Mouse (Mus musculus) fat pad, adult 2 months (tissue): ENCODE data around the gene Mtus2.

ENCODE experiments used
- DNase-seq: peaks from one replicate; pipeline ENCODE4 v3.0.0-alpha.2; 2011; ENCODE audit warnings: low read depth, low spot score; ENCODE audit errors: extremely low read depth

Gene Mtus2

GRCm38 (mm10) chr5:148332622-148332974, 375.5 kb downstream of the Mtus2 start:
- DNase-seq = no peak

DNA sequence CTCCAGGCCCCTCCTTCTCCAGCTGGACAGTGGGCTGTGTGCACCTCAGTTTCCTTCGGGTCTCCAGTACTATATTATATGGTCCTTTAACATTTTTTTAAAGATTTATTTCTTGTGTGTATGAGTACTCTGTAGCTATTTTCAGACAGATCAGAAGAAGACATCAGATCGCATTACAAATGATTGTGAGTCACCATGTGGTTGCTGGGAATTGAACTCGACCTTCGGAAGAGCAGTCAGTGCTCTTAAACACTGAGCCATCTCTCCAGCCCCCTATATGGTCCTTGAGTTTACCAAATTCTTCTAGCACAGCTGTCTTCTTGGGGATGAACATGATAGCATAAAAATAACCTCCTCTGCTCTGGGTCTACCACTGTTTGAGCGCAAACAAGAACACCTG, 382.0 kb downstream of the Mtus2 start:
- DNase-seq = no peak

DNA sequence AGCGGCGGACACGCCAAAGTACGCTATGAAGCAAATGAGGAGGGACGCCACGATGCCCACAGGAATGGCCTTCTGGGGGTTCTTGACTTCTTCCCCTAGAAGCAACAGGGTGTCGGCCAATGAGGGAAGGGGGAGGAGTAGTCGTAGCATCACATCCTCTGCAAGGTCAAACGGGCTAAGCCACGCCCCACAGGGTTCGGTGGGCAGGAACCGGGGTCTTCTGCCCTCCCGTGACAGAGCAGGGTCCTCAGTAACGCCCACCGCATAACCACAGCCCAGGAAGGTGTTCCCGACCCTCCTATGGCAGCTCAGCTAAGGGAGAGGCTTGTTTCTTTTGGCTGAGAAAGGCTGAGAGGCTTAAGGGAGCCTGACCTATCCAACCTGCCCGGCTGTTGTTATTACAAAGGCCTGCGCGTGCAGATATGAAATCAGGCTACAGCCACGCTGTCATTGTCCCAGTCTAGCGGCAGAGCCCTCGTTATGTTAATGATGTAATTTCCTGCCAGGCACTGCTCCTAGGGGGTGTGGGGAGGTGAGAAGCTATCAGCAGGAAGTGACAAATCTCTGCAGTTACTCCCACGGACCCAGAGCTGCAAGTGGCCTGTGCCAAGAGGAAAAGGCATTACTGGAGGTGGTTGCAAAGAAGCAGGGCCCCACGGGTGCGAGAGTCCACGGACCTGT, 385.1 kb downstream of the Mtus2 start:
- DNase-seq = no peak

GRCm38 (mm10) chr5:148344374-148344773, 387.3 kb downstream of the Mtus2 start:
- no peak for DNase-seq

DNA sequence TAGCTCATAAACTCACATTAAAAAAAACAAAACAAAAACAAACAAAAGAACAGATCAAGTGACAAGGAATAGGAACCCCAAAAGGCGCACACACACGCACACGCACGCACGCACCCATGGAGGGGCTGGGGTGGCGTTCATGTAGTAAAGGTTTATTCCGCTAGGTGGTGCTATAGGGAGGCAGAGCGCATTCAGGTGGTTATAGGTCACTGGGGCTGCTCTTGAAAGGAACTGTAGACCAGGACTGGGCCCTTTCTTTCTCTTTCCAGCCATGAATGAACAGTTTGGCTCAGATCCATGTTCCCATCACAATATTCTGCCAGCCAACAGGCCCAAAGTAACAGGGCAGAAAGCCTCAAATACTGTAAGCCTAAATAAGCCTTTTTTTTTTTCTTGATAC, 389.4 kb downstream of the Mtus2 start:
- DNase-seq = no peak

GRCm38 (mm10) chr5:148348153-148348552, 391.0 kb downstream of the Mtus2 start:
- DNase-seq = no peak

DNA sequence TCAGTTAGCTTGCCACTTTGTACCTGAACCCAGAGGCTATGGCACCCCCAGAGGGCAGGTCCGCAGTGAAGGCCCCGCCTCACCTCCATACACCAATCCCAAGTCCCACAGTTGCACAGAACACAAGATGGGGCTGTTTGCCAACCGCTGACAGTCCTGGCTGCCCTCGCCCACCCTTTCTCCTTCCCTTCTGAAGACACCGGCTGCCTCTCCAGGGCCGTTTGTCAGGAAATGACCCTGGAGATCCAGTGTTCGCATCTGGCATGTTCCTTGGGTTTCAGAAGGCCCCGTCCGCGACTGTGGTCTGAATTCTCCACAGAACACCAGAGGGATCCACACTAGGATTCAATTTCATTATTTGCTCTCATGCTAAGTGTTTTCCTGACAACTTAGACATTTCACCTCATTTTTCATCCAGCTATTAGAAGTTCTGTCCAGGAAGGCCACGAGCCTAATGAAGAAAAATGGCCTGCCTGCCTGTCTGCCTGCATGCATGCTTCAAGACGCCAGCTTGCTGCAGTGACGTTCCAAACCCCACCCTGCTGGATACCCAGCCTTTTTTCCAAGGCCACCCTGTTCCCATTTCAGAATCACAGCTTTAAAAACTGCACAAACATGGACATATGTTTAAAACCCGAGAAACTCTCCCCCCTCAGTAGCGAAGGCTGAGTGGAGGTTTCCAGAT, 392.3 kb downstream of the Mtus2 start:
- DNase-seq = no peak

DNA sequence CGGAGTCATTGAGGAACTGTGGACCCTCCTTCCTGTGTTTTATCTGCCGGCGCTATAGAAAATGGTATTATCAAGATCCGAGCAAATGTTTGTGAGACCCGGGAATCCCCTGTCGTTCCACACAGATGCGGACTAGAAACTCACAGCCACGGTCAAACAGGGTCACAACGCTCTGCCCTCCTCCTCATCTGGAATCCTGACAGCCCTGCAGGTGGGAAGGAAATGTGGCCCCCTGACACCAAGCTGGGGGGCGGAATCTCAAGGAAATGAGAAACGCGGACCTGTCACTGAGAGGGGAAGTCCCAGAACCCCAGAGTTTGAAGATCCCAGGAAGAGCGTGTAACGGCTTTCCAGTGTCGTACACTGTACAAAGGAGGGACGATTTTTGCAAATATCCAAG, 396.3 kb downstream of the Mtus2 start:
- no peak for DNase-seq

DNA sequence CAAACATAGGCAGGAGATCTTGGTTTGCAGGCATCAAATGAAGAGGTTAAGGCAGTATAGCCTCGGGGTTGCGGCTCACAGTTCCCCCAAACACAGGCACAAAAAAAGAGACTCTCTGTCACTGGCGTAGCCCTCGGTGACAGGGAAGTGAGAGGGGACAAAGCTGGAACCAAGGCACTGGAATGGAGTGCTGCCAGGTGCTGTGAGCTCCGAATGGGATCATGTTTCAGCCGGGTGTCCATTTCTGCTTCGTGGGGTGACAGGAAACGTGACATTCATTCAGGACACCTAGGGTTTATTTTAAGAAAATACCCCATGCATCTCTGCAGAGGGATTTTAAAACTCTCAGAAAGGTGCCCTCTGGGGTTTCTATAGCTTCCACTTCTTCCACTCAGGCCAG, 397.4 kb downstream of the Mtus2 start:
- no peak for DNase-seq

DNA sequence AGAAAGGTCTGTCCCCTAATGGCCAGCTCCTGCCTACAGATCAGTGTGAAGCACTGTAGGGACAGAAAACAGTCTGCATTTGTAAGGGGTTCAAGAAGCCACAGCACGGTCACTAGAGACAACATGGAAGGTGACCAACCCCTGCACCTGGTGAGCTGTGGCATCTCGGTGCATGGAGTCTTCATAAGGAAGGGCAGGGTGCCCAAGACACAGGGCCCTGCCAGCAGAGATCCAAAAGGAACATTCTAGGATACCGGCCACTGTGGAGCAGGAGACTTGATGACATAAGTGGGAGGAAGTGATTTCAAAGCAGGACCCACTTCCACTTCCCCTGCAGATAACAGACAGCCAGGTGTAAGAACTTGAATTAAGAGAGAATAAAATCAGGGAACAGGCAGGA, 398.7 kb downstream of the Mtus2 start:
- DNase-seq = no peak

GRCm38 (mm10) chr5:148357168-148357567, 400.0 kb downstream of the Mtus2 start:
- no peak for DNase-seq

DNA sequence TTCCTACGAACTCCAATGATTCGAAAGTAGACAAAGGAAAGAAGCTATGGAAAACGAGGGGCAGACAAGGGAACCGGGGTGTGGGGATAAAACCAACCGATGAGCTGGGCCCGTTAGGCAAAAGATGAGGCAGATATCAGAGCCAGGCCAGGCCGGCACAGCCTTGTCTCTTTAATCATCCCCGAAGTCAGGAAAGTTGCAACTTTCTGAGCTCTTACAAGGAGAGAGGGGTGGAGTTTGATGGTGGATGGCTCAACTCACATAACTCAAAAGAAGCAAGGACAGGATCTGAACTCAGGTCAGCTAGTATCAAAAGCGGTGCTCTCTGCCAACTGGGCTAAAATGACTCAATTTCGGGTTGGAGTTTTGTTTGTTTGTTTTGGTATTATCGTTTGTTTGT, 402.0 kb downstream of the Mtus2 start:
- no peak for DNase-seq

GRCm38 (mm10) chr5:148360922-148361758, 404.0 kb downstream of the Mtus2 start:
- no peak for DNase-seq

- DNase-seq = no peak
Measured at GRCm38 (mm10) chr5:148361759-148362010, 404.6 kb downstream of the Mtus2 start.

DNA sequence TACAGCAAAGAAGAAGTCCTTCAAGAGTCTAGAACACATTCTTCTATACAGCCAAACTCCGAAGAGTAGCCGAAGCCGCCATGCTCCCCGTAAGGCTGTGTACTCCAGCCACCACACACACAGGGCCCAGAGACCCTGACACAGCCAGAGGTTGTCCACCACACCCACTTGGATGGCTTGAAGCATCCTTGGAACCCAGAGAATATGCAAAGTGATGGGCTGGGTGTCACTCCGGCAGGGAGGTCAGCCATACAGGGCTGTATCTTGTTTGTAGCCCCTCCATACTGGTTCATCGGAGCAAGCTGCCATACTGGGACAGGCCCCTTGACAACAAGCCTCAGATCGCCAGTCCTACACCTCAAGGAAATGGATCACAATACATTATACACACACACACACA, 405.2 kb downstream of the Mtus2 start:
- no peak for DNase-seq

GRCm38 (mm10) chr5:148363441-148364113, 406.5 kb downstream of the Mtus2 start:
- DNase-seq = no peak
